Mouse (Mus musculus) CH12.LX (cell line): ENCODE results near the gene Gm10392. TPM values are rescaled to one million over a fixed set of nuclear protein-coding genes. Genes with fewer than 3 reads are reported as not detected.

Experiments used
- DNase-seq: peaks from one replicate; pipeline ENCODE4 v3.0.0-alpha.2; 2013; ENCODE audit errors: extremely low read depth
- H3K27ac ChIP-seq: 2 replicates; pipeline ENCODE4 v1.5.1; 2012; ENCODE audit warnings: low read depth, mild to moderate bottlenecking, control low read depth, moderate library complexity; ENCODE audit not compliant: insufficient read depth
- H3K27me3 ChIP-seq: replicated peaks from 2 replicates; pipeline ENCODE3; 2012; ENCODE audit warnings: inconsistent platforms
- H3K36me3 ChIP-seq, 2 experiments: replicated peaks in 1 of 2; 2 replicates each; pipeline versions ENCODE3 to v1.6.1; 2012; ENCODE audit warnings: inconsistent platforms in 1 of 2, low read length in 1 of 2, mild to moderate bottlenecking in 1 of 2, mixed read lengths in 1 of 2, moderate library complexity in 1 of 2; ENCODE audit not compliant: control insufficient read depth in 1 of 2, insufficient read depth in 1 of 2
- H3K4me1 ChIP-seq, 2 experiments: 2 replicates each; pipeline ENCODE4 v1.6.1; 2012; ENCODE audit warnings: inconsistent platforms in 1 of 2, moderate library complexity in 1 of 2; ENCODE audit not compliant: insufficient read depth in 2 of 2, control insufficient read depth in 1 of 2
- H3K4me2 ChIP-seq: 2 replicates; pipeline ENCODE4 v1.6.1; 2012; ENCODE audit warnings: low read depth, mild to moderate bottlenecking, control low read depth; ENCODE audit not compliant: poor library complexity, insufficient read depth, severe bottlenecking
- H3K4me3 ChIP-seq, 3 experiments: fragments of 150-350 bp in 1 of 3; sonication (generic) in 1 of 3; replicated peaks in 1 of 3; 2 replicates each; pipeline versions ENCODE3 to v1.5.1; 2011 to 2012; ENCODE audit warnings: low read depth in 2 of 3, low read length in 2 of 3, mild to moderate bottlenecking in 2 of 3, moderate library complexity in 2 of 3, control low read depth in 1 of 3, improper control_type of control experiment in 1 of 3, inconsistent platforms in 1 of 3, mixed read lengths in 1 of 3; ENCODE audit not compliant: poor library complexity in 1 of 3
- H3K79me2 ChIP-seq: replicated peaks from 2 replicates; pipeline ENCODE4 v1.6.1; 2012; ENCODE audit warnings: mild to moderate bottlenecking, moderate library complexity; ENCODE audit not compliant: control insufficient read depth, poor library complexity, insufficient read depth, severe bottlenecking; ENCODE audit errors: extremely low read depth
- H3K9ac ChIP-seq: 2 replicates; pipeline ENCODE4 v1.6.1; 2012; ENCODE audit warnings: low read depth, mild to moderate bottlenecking, control low read depth, moderate library complexity; ENCODE audit not compliant: insufficient read depth
- H3K9me3 ChIP-seq: replicated peaks from 2 replicates; pipeline ENCODE3; 2012; ENCODE audit warnings: low read length, inconsistent platforms, mixed read lengths
- BHLHE40 ChIP-seq: IDR thresholded peaks from 2 replicates; pipeline ENCODE4 v1.6.1; 2011; ENCODE audit warnings: mild to moderate bottlenecking, low read depth, low read length, improper control_type of control experiment
- CHD1 ChIP-seq: IDR thresholded peaks from 2 replicates; pipeline ENCODE4 v1.6.1; 2012; ENCODE audit warnings: low read depth, low read length, improper control_type of control experiment, inconsistent platforms
- CHD2 ChIP-seq: IDR thresholded peaks from 2 replicates; pipeline ENCODE4 v1.6.1; 2011; ENCODE audit warnings: low read length, improper control_type of control experiment
- CTCF ChIP-seq, 2 experiments: IDR thresholded peaks in 1 of 2; conservative IDR thresholded peaks in 1 of 2; 2 replicates each; pipeline ENCODE4 v1.5.1; 2011 to 2012; ENCODE audit warnings: low read depth in 2 of 2, low read length in 2 of 2, improper control_type of control experiment in 1 of 2, inconsistent platforms in 1 of 2, mild to moderate bottlenecking in 1 of 2, moderate library complexity in 1 of 2
- E2F4 ChIP-seq: IDR thresholded peaks from 2 replicates; pipeline ENCODE4 v1.6.1; 2011; ENCODE audit warnings: low read depth, low read length, improper control_type of control experiment; ENCODE audit not compliant: insufficient replicate concordance
- ELF1 ChIP-seq: IDR thresholded peaks from 2 replicates; pipeline ENCODE4 v1.6.1; 2014; ENCODE audit warnings: low read depth, mild to moderate bottlenecking, inconsistent platforms, low read length, improper control_type of control experiment
- EP300 ChIP-seq: IDR thresholded peaks from 2 replicates; pipeline ENCODE4 v1.6.1; 2011; ENCODE audit warnings: low read length, improper control_type of control experiment
- ETS1 ChIP-seq: conservative IDR thresholded peaks from 2 replicates; pipeline ENCODE4 v1.6.1; 2012; ENCODE audit warnings: low read depth, mild to moderate bottlenecking, inconsistent platforms, low read length, improper control_type of control experiment, moderate library complexity
- GABPA ChIP-seq: IDR thresholded peaks from 2 replicates; pipeline ENCODE4 v1.6.1; 2012; ENCODE audit warnings: low read depth, low read length, improper control_type of control experiment, inconsistent platforms; ENCODE audit not compliant: insufficient replicate concordance
- HCFC1 ChIP-seq: IDR thresholded peaks from 2 replicates; pipeline ENCODE4 v1.6.1; 2012; ENCODE audit warnings: low read depth, mild to moderate bottlenecking, inconsistent platforms, low read length, improper control_type of control experiment
- IRF4 ChIP-seq: IDR thresholded peaks from 2 replicates; pipeline ENCODE4 v1.6.1; 2014; ENCODE audit warnings: low read depth, mild to moderate bottlenecking, inconsistent platforms, low read length, improper control_type of control experiment
- JUN ChIP-seq: IDR thresholded peaks from 2 replicates; pipeline ENCODE4 v1.6.1; 2011; ENCODE audit warnings: low read depth, mild to moderate bottlenecking, low read length, improper control_type of control experiment, moderate library complexity; ENCODE audit not compliant: insufficient read depth
- JUND ChIP-seq: conservative IDR thresholded peaks from 2 replicates; pipeline ENCODE4 v1.6.1; 2011; ENCODE audit warnings: low read depth, low read length, improper control_type of control experiment
- KAT2A ChIP-seq: IDR thresholded peaks from 2 replicates; pipeline ENCODE4 v1.6.1; 2012; ENCODE audit warnings: low read length, improper control_type of control experiment, inconsistent platforms; ENCODE audit not compliant: insufficient replicate concordance
- MAFK ChIP-seq: IDR thresholded peaks from 2 replicates; pipeline ENCODE4 v1.6.1; 2011; ENCODE audit warnings: low read length, improper control_type of control experiment; ENCODE audit not compliant: insufficient replicate concordance
- MAX ChIP-seq: IDR thresholded peaks from 2 replicates; pipeline ENCODE4 v1.6.1; 2011; ENCODE audit warnings: low read length, improper control_type of control experiment
- MAZ ChIP-seq: IDR thresholded peaks from 2 replicates; pipeline ENCODE4 v1.6.1; 2012; ENCODE audit warnings: low read depth, mild to moderate bottlenecking, inconsistent platforms, low read length, improper control_type of control experiment, moderate library complexity
- MEF2A ChIP-seq: IDR thresholded peaks from 2 replicates; pipeline ENCODE4 v1.6.1; 2014; ENCODE audit warnings: low read depth, mild to moderate bottlenecking, inconsistent platforms, low read length, improper control_type of control experiment, borderline replicate concordance
- MXI1 ChIP-seq: IDR thresholded peaks from 2 replicates; pipeline ENCODE4 v1.6.1; 2011; ENCODE audit warnings: mild to moderate bottlenecking, low read depth, low read length, improper control_type of control experiment
- MYC ChIP-seq: IDR thresholded peaks from 2 replicates; pipeline ENCODE4 v1.6.1; 2011; ENCODE audit warnings: low read depth, mild to moderate bottlenecking, improper control_type of control experiment, low read length
- NELFE ChIP-seq: IDR thresholded peaks from 2 replicates; pipeline ENCODE4 v1.6.1; 2011; ENCODE audit warnings: low read depth, low read length, improper control_type of control experiment
- NRF1 ChIP-seq: IDR thresholded peaks from 2 replicates; pipeline ENCODE4 v1.6.1; 2014; ENCODE audit warnings: low read depth, mild to moderate bottlenecking, inconsistent platforms, low read length, improper control_type of control experiment, moderate library complexity
- PAX5 ChIP-seq: IDR thresholded peaks from 2 replicates; pipeline ENCODE4 v1.6.1; 2012; ENCODE audit warnings: low read length, inconsistent platforms, mixed read lengths
- POLR2A ChIP-seq: IDR thresholded peaks from 2 replicates; pipeline ENCODE4 v1.6.1; 2011; ENCODE audit warnings: low read depth, mild to moderate bottlenecking, improper control_type of control experiment, low read length
- POLR2AphosphoS2 ChIP-seq: IDR thresholded peaks from 2 replicates; pipeline ENCODE4 v1.6.1; 2011; ENCODE audit warnings: low read depth, low read length, improper control_type of control experiment
- RAD21 ChIP-seq: IDR thresholded peaks from 2 replicates; pipeline ENCODE4 v1.6.1; 2011; ENCODE audit warnings: low read depth, mild to moderate bottlenecking, low read length, improper control_type of control experiment, moderate library complexity
- RCOR1 ChIP-seq: conservative IDR thresholded peaks from 2 replicates; pipeline ENCODE4 v1.6.1; 2012; ENCODE audit warnings: low read depth, mild to moderate bottlenecking, inconsistent platforms, low read length, improper control_type of control experiment
- SIN3A ChIP-seq: IDR thresholded peaks from 2 replicates; pipeline ENCODE4 v1.6.1; 2012; ENCODE audit warnings: low read length, improper control_type of control experiment, inconsistent platforms
- SMC3 ChIP-seq: IDR thresholded peaks from 2 replicates; pipeline ENCODE4 v1.6.1; 2011; ENCODE audit warnings: low read depth, low read length, improper control_type of control experiment
- TBP ChIP-seq: conservative IDR thresholded peaks from 2 replicates; pipeline ENCODE4 v1.6.1; 2011; ENCODE audit warnings: low read depth, low read length, improper control_type of control experiment
- TCF12 ChIP-seq: IDR thresholded peaks from 2 replicates; pipeline ENCODE4 v1.6.1; 2014; ENCODE audit warnings: low read depth, mild to moderate bottlenecking, inconsistent platforms, low read length, improper control_type of control experiment
- UBTF ChIP-seq: IDR thresholded peaks from 2 replicates; pipeline ENCODE4 v1.6.1; 2012; ENCODE audit warnings: low read depth, mild to moderate bottlenecking, inconsistent platforms, low read length, improper control_type of control experiment, moderate library complexity
- USF1 ChIP-seq: IDR thresholded peaks from 2 replicates; pipeline ENCODE4 v1.6.1; 2014; ENCODE audit warnings: low read depth, mild to moderate bottlenecking, inconsistent platforms, low read length, improper control_type of control experiment
- USF2 ChIP-seq: conservative IDR thresholded peaks from 2 replicates; pipeline ENCODE4 v1.6.1; 2011; ENCODE audit warnings: low read depth, low read length, improper control_type of control experiment
- ZC3H11A ChIP-seq: IDR thresholded peaks from 2 replicates; pipeline ENCODE4 v1.6.1; 2012; ENCODE audit warnings: low read depth, mild to moderate bottlenecking, inconsistent platforms, low read length, improper control_type of control experiment
- ZKSCAN1 ChIP-seq: IDR thresholded peaks from 2 replicates; pipeline ENCODE4 v1.6.1; 2012; ENCODE audit warnings: low read depth, inconsistent platforms, low read length, improper control_type of control experiment, borderline replicate concordance
- ZMIZ1 ChIP-seq: IDR thresholded peaks from 2 replicates; pipeline ENCODE4 v1.6.1; 2012; ENCODE audit warnings: low read depth, mild to moderate bottlenecking, inconsistent platforms, low read length, improper control_type of control experiment
- ZNF384 ChIP-seq: IDR thresholded peaks from 2 replicates; pipeline ENCODE4 v1.6.1; 2012; ENCODE audit warnings: low read depth, low read length, improper control_type of control experiment, inconsistent platforms
- dilution Hi-C: fragments of 300-500 bp; cut with MboI; formaldehyde crosslinking; loops from 2 replicates; pipeline ENCODE4 v1.14.3; 2020; ENCODE audit warnings: low sequenced_read_pairs; ENCODE audit not compliant: extremely low pct_unique_long_range_greater_than_20kb, extremely low pct_ligation_motif_present
- in situ Hi-C: fragments of 300-500 bp; cut with MboI; formaldehyde crosslinking; loops from 3 replicates; pipeline ENCODE4 v1.14.3; 2019; ENCODE audit warnings: low sequenced_read_pairs, low pct_ligation_motif_present, low pct_unique_long_range_greater_than_20kb, mixed read lengths
- polyA plus RNA-seq: library from polyadenylated mRNA; unstranded; fragments of >175 nt; gene quantifications from 2 replicates; pipeline ENCODE4 v1.2.1, GENCODE M21; 2012; ENCODE audit warnings: low read depth; ENCODE audit not compliant: insufficient read length
- total RNA-seq, 2 experiments: library from RNA; depleted of rRNA; stranded (reverse); fragments of 300-350 nt in 1 of 2; fragments of >200 nt in 1 of 2; gene quantifications; 2 replicates each; pipeline ENCODE4 v1.2.3; 2012 to 2014

The Gm10392 gene
- total and polyA plus RNA-seq, 3 experiments, result 0.13 to 0.17 TPM; not detected in 1

DNA sequence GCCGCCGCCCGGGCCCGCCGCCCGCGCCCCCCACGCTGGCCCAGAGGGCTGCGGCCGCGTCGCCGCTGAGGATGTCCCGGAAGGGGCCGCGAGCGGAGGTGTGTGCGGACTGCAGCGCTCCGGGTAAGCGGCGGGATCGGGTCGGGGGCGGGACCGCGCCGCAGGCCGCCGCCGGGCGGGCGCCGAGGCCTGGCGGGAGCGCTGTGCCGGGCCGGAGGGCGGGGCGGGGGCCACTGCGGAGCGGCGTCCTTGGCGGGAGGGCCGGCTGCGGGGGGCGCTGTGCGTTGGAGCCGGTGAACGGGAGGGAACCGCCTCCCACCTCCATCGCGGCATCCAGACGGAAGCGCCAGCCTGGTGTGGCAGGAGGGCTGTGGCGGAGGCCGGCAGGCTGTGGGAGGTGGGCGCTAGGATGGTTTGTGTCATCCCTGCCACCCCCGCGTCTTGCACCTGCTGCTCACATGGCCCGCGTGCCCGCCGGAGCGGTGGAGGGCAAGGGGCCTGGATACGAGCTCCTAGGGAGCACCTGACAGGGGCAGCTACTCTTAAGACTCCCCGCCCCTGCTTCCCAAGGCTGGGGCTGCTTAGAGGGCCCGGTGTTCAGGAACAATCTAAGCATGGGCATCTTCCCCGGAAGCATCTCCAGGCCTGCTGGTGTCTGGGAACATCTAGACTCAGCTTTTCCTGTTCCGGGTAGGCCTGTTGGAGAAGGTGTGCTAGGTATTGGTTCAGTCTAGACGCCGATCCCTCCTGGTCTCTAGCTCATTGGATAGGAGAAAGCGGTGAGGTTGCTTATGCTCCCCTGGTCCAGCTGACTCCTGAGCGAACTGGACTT is 25.3 kb downstream of the Gm10392 start, which contains the start of gene Git1:
Gene Git1, plus strand, starts transcription at position 51 of the 832 bp plus-strand sequence.
- Histone ChIP-seq H3K36me3 (peaks cover 0 to 26% of the 10 kb centered on the region in 2 experiments), H3K4me1 (peaks cover 24 to 71% of the 10 kb centered on the region in 2 experiments), H3K27me3 (peaks cover 21% of the 10 kb centered on the region), H3K9me3 (no peaks in the 10 kb centered on the region), H3K27ac (peak within 1 kb of the TSS; percentile 49), H3K79me2 (peaks cover 34% of the 10 kb centered on the region), H3K4me3 (peak within 1 kb of the TSS; percentile 84 to 99 (median 98)), H3K9ac (peak within 1 kb of the TSS; percentile 95), H3K4me2 (peak within 1 kb of the TSS; percentile 90)
- dilution Hi-C loops, result no loop called here
- in situ Hi-C loops, result no loop called here
- DNase-seq, result peak; percentile 61
- no peak for TF ChIP-seq POLR2AphosphoS2
- TF ChIP-seq SIN3A, result no peak; the same call in 1 of the 2 replicates
- no peak for TF ChIP-seq CHD1
- TF ChIP-seq RCOR1, result no peak
- TF ChIP-seq TCF12, result no peak; the same call in 1 of the 2 replicates
- no peak for TF ChIP-seq TBP
- TF ChIP-seq PAX5, result no peak
- TF ChIP-seq ZMIZ1, result no peak
- peak; percentile 39 for TF ChIP-seq ELF1
- no peak for TF ChIP-seq EP300
- no peak for TF ChIP-seq MAFK
- no peak for TF ChIP-seq SMC3
- no peak for TF ChIP-seq POLR2A
- TF ChIP-seq MYC, result 0 out of 2 replicates have a peak, but pooled peaks have one; percentile 19
- no peak for TF ChIP-seq CHD2
- TF ChIP-seq ETS1, result no peak
- TF ChIP-seq MAZ, result no peak
- no peak for TF ChIP-seq GABPA
- TF ChIP-seq KAT2A, result no peak
- no peak for TF ChIP-seq JUN
- peak; percentile 76 for TF ChIP-seq UBTF
- TF ChIP-seq USF1, result no peak
- TF ChIP-seq USF2, result no peak
- no peak for TF ChIP-seq E2F4
- TF ChIP-seq BHLHE40, result peak; percentile 71
- TF ChIP-seq IRF4, result no peak
- TF ChIP-seq JUND, result no peak
- TF ChIP-seq MAX, result no peak
- peak; percentile 23; the same call in 1 of the 2 replicates for TF ChIP-seq HCFC1
- TF ChIP-seq MXI1, result no peak; the same call in 1 of the 2 replicates
- TF ChIP-seq ZKSCAN1, result no peak
- no peak for TF ChIP-seq ZC3H11A
- TF ChIP-seq MEF2A, result no peak; the same call in 1 of the 2 replicates
- TF ChIP-seq NELFE, result no peak
- no peak for TF ChIP-seq ZNF384
- TF ChIP-seq RAD21, result no peak
- no peak for TF ChIP-seq NRF1
- peak in 1 of 2 experiments; percentile 23; a peak in 1 of 4 replicates for TF ChIP-seq CTCF (conservative IDR thresholded peaks at IDR 0.05 in 1 of 2, IDR thresholded peaks at IDR 0.05 in 1 of 2; ENCODE audit: low read depth in 2 of 2, low read length in 2 of 2)
